Mouse (Mus musculus) CH12.LX (cell line): ENCODE data around the gene Tln2.

Experiments used
- BHLHE40 ChIP-seq: IDR thresholded peaks from 2 replicates; pipeline ENCODE4 v1.6.1; 2011; ENCODE audit warnings: mild to moderate bottlenecking, low read depth, low read length, improper control_type of control experiment
- CHD2 ChIP-seq: IDR thresholded peaks from 2 replicates; pipeline ENCODE4 v1.6.1; 2011; ENCODE audit warnings: low read length, improper control_type of control experiment
- CTCF ChIP-seq, 2 experiments: IDR thresholded peaks in 1 of 2; conservative IDR thresholded peaks in 1 of 2; 2 replicates each; pipeline ENCODE4 v1.5.1; 2011 to 2012; ENCODE audit warnings: low read depth in 2 of 2, low read length in 2 of 2, improper control_type of control experiment in 1 of 2, inconsistent platforms in 1 of 2, mild to moderate bottlenecking in 1 of 2, moderate library complexity in 1 of 2
- EP300 ChIP-seq: IDR thresholded peaks from 2 replicates; pipeline ENCODE4 v1.6.1; 2011; ENCODE audit warnings: low read length, improper control_type of control experiment
- MAX ChIP-seq: IDR thresholded peaks from 2 replicates; pipeline ENCODE4 v1.6.1; 2011; ENCODE audit warnings: low read length, improper control_type of control experiment
- MYC ChIP-seq: IDR thresholded peaks from 2 replicates; pipeline ENCODE4 v1.6.1; 2011; ENCODE audit warnings: low read depth, mild to moderate bottlenecking, improper control_type of control experiment, low read length
- POLR2A ChIP-seq: IDR thresholded peaks from 2 replicates; pipeline ENCODE4 v1.6.1; 2011; ENCODE audit warnings: low read depth, mild to moderate bottlenecking, improper control_type of control experiment, low read length
- POLR2AphosphoS2 ChIP-seq: IDR thresholded peaks from 2 replicates; pipeline ENCODE4 v1.6.1; 2011; ENCODE audit warnings: low read depth, low read length, improper control_type of control experiment
- TCF12 ChIP-seq: IDR thresholded peaks from 2 replicates; pipeline ENCODE4 v1.6.1; 2014; ENCODE audit warnings: low read depth, mild to moderate bottlenecking, inconsistent platforms, low read length, improper control_type of control experiment
- UBTF ChIP-seq: IDR thresholded peaks from 2 replicates; pipeline ENCODE4 v1.6.1; 2012; ENCODE audit warnings: low read depth, mild to moderate bottlenecking, inconsistent platforms, low read length, improper control_type of control experiment, moderate library complexity
- ZC3H11A ChIP-seq: IDR thresholded peaks from 2 replicates; pipeline ENCODE4 v1.6.1; 2012; ENCODE audit warnings: low read depth, mild to moderate bottlenecking, inconsistent platforms, low read length, improper control_type of control experiment
- ZKSCAN1 ChIP-seq: IDR thresholded peaks from 2 replicates; pipeline ENCODE4 v1.6.1; 2012; ENCODE audit warnings: low read depth, inconsistent platforms, low read length, improper control_type of control experiment, borderline replicate concordance
- ZNF384 ChIP-seq: IDR thresholded peaks from 2 replicates; pipeline ENCODE4 v1.6.1; 2012; ENCODE audit warnings: low read depth, low read length, improper control_type of control experiment, inconsistent platforms

GRCm38 (mm10) chr9:67353365-67353764 lies 206.1 kb downstream of the Tln2 start:
- TF ChIP-seq CTCF (conservative IDR thresholded peaks at IDR 0.05 in 1 of 2, IDR thresholded peaks at IDR 0.05 in 1 of 2; ENCODE audit: low read depth in 2 of 2, low read length in 2 of 2), result no peak
- TF ChIP-seq MAX, result no peak
- no peak for TF ChIP-seq CHD2
- no peak for TF ChIP-seq POLR2A
- no peak for TF ChIP-seq ZC3H11A
- TF ChIP-seq ZKSCAN1, result no peak
- TF ChIP-seq EP300, result no peak
- TF ChIP-seq POLR2AphosphoS2, result no peak
- TF ChIP-seq UBTF, result no peak
- TF ChIP-seq MYC, result no peak
- TF ChIP-seq TCF12, result no peak
- no peak for TF ChIP-seq ZNF384
- no peak for TF ChIP-seq BHLHE40
